8 mouse cellular contexts compared by ENCODE assay signal in genomic region chr4:107820856-107821619, GRCm38 (mm10). TPM values are rescaled to one million over a fixed set of nuclear protein-coding genes. Genes with fewer than 3 reads are reported as not detected.
DNase-seq lines count a peak whose midpoint lies in the region; ATAC-seq and TF ChIP-seq lines count a peak whose summit lies in the region.

No protein-coding gene starts in this region.

- H3K27me3 ChIP-seq in forebrain, postnatal 0 days (ENCODE audit: insufficient read depth, low read length): no peaks in the 10 kb centered on the region

- peaks cover 10% of the 10 kb centered on the region; the same call in 1 of the 2 replicates for H3K36me3 ChIP-seq in forebrain, postnatal 0 days (ENCODE audit: insufficient read depth)

- no peak for ATAC-seq in forebrain, postnatal 0 days

- no peak overlapping the region for H3K4me3 ChIP-seq in forebrain, postnatal 0 days (ENCODE audit: low read depth, low read length)

- H3K4me1 ChIP-seq in forebrain, postnatal 0 days (ENCODE audit: insufficient read depth): peaks cover 66% of the 10 kb centered on the region

- no peak for TF ChIP-seq CTCF in forebrain, postnatal 0 days (IDR thresholded peaks at IDR 0.05; ENCODE audit: low read depth)

- DNase-seq in kidney, adult 11 months: peak; percentile 14
- no peak for DNase-seq in kidney, postnatal 10 days
- DNase-seq in brain, adult 2 months (ENCODE audit: low read depth, low spot score): peak; percentile 99
- DNase-seq in forebrain, postnatal 0 days: no peak
- DNase-seq in lung, postnatal 36 days: peak; percentile 15
- no peak for DNase-seq in ovary, adult 18-20 months (ENCODE audit: low spot score)
- no peak for DNase-seq in right cerebral cortex, postnatal 25 days
- no peak for DNase-seq in thymus, postnatal 10 days (ENCODE audit: low spot score in 2 of 2)

- 44% methylated on average over 8 of the region's 8 CpGs for WGBS in forebrain, postnatal 0 days

- peak overlapping the region; percentile 72 for H3K27ac ChIP-seq in forebrain, postnatal 0 days (ENCODE audit: low read depth, low read length)

- no peak overlapping the region for H3K4me2 ChIP-seq in forebrain, postnatal 0 days (ENCODE audit: low read depth)

- H3K9me3 ChIP-seq in forebrain, postnatal 0 days (ENCODE audit: low read length): no peaks in the 10 kb centered on the region

- no peak overlapping the region for H3K9ac ChIP-seq in forebrain, postnatal 0 days

RNA-seq across cellular contexts. Expression of gene Lrp8, which starts 19.0 kb away (rescaled TPM):
- total RNA-seq in forebrain, postnatal 0 days (2014; rRNA removed): 60.7 and 90.2 TPM in 2 replicates
- polyA plus RNA-seq in forebrain, postnatal 0 days (2015; fragmentation: Nextera tagmentation; extraction: Ambion mirVana): 21.9 and 38.3 TPM in 2 replicates

RNA-seq across cellular contexts. Expression of gene Magoh, which starts 58.5 kb away (rescaled TPM):
- total RNA-seq in forebrain, postnatal 0 days (2014; rRNA removed): 49.8 and 64.5 TPM in 2 replicates
- 138 and 180 TPM in 2 replicates for polyA plus RNA-seq in forebrain, postnatal 0 days (2015; fragmentation: Nextera tagmentation; extraction: Ambion mirVana)

Comparison
In these comparisons a context has a peak if more than half of its experiments do, and no peak if none do; other contexts are left out.
1. DNase-seq: peak in kidney, adult 11 months (single experiment), brain, adult 2 months (single experiment) and lung, postnatal 36 days (single experiment); none in kidney, postnatal 10 days (single experiment), forebrain, postnatal 0 days (single experiment), ovary, adult 18-20 months (single experiment), right cerebral cortex, postnatal 25 days (single experiment) and thymus, postnatal 10 days (0 of 2).